Mouse (Mus musculus) CD4-positive naive resting alpha-beta T cell, adult 76 days (primary cell): Measurements from ENCODE around the gene Ahsa2. TPM values are rescaled to one million over a fixed set of nuclear protein-coding genes. Genes with fewer than 3 reads are reported as not detected.

Source experiments
- total RNA-seq: library from RNA; stranded (reverse); gene quantifications from one replicate; pipeline ENCODE4 v1.2.4, GENCODE M21; 2023

Gene Ahsa2
- 36.2 TPM for total RNA-seq

DNA sequence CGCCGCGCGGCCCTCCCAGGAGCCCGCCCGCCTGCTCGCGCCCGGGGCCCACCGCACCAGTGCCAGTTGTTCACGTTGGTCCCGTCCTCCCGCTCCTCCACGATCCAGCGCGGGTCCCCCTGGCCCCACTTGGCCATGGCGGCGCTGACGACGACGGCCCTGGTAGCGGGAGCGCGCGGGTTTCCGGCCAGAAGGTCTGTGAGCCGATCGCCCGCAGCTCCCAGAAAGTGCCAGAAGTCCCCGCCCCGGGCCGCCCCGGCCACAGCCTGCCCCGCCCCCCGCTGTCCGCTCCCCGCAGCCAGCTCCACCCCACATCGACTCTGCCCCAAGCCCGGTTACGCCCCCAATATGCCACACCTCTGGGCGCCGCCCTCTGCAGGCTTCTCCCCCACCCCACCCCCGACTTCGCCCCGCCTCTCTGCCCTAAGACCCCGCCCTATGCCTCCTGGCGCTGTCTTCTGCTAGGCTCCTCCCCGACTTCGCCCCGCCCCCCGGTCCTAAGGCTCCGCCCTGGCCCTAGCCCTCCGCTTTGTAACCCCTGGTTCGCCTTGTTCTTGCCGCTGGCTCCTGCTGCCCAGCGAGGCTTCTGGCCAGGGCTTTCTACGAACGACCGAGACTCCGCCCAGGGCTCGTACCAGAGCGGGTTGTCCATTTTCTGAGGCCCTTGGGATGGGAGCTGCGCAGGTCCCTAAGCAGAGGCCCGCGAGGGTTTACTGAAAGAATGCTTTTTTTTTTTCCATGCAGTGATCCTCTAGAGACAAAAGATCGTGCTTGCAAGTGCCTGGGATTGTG lies at the start of gene Ahsa2:
Ahsa2 (minus strand) TSS at position 313 of the 792 bp plus-strand sequence.

DNA sequence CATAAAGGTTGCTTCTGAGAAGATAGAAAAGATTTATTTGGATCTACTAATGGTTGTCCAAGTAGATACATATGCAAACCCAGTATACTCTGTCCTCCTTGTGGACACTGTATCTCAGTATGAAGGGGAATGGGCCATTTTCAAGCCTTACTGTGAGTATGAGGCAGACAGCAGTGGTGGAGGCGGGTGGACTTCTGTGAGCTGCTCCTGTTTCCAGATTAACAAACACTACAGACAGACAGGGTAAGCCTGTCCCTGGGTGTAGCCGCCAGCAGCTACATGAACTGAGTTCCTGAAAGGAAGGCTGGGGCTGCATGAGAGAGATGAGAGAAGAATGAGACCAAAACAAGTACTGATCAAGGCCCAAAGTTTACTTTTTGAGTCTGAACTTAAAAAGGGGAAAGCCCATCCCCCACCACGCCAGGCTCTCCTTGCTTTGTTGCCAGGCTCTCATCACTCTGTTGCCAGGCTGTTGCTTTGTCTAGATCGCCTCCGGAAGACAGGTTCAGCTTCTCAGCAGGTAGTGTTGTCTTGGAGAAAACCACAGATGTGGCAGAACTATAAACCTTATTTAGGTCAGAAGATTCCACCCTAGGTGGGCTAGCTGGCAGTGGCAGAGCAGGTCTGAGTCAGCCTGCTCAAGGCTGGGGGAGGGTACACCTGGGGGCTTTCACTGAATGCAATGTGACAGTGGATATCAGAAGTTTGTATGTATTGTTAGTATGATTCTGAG lies 22.8 kb upstream of the Ahsa2 start, which contains the start of gene 1700093K21Rik:
1700093K21Rik (minus strand) TSS at position 683 of the 733 bp plus-strand sequence.

Other genes starting within 250 kb of the Ahsa2 start
- gene Xpo1, start 242.0 kb downstream of the Ahsa2 start, total RNA-seq, result 116 TPM
- 95.8 TPM for gene Usp34, start 191.1 kb downstream of the Ahsa2 start, total RNA-seq
- not detected for gene 1700093K21Rik, start 23.1 kb upstream of the Ahsa2 start, total RNA-seq
- gene 0610010F05Rik, start 135.6 kb upstream of the Ahsa2 start, total RNA-seq, result 4.9 TPM
- 21.4 TPM for gene Pus10, start 167.6 kb upstream of the Ahsa2 start, total RNA-seq
- gene Pex13, start 167.9 kb upstream of the Ahsa2 start, total RNA-seq, result 15.7 TPM